Mouse (Mus musculus): Measurements from ENCODE around the gene Ube4b.

The Ube4b gene

DNA sequence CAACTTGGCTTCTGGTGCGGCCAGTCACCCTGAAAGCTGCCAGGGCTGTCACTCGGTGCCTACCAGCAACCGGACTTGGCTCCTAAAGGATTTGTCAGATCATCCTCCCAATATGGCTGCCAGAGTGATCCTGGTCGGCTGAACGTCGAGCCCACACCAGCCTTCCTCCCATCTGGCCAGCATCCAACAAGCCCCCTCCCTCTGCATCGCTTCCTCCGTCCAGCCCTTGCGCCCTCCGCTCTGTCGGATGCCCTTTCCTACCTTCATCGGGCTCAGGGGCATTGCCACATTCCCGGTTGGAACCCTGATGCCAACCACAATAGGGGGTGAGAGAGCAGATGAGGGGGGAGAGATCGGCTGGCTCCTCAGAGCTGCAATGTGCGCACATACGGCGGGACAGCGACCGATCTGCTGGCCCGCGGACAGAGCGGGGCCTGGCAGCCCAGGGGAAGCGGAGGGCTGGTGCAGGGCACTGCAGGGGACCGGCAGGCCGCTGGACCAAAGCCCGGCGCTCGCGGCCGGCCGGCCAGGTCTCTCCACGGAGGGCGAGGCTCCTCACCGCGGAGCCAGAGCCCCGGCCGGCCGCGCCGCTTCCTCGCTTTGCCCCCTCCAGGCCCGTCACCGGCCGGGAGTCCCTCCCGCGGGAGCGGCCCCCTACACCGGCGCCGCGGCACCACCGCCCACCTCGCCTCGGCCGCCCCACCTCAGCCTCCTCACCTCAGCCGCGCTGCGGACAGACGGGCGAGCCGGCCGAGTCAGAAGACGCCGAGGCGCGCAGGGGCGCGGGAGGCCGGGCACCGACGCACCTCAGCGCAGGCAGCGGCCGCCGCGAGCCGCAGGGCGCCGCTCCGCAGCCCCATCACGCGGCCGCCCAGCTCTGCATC is 119.6 kb downstream of the Ube4b start:
- DNase-seq (ENCODE audit: low read depth, low spot score): no peak

DNA sequence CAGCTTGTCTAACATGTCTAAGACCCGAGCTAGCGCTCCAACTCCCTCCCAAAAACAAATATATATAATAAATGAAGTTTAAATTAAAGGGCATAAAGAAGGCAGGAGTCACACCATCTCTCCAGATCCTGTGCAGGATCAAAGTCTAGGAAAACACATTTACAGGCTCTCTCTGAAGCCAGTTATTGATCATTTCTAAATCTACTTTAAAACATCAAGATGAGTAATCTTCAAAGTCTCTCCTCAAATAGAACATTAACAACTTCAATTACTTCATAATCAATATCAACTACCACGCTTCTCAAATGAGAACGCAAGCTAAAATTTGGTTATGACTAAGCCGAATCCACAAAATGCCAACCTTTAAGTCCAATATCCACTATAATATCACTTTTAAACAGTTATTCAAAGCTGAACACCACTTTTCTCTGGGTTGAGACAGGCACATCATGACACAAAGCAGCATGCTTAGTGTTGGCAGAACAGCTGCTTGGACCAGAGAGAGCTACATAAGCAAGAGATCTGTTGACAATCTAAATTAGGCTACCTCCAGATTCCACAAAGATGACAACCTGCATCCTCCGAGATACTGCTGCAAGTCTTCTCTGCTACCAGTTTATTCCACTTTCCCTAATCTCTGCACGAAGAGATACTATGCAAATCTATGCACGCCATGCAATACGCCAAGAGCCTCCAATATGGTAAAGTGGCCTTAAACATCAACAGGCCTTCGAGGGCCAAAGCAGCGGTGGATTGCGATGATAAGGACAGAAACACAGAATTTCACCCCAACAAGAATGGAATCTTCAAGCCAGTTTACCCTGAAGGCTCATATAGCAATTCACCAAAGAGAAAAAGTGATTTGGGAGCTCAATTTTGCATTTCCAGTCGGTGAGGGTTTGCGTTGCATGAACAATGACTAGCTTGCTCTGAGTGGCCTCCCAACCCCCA is 120.5 kb downstream of the Ube4b start:
- DNase-seq (ENCODE audit: low read depth, low spot score): no peak

DNA sequence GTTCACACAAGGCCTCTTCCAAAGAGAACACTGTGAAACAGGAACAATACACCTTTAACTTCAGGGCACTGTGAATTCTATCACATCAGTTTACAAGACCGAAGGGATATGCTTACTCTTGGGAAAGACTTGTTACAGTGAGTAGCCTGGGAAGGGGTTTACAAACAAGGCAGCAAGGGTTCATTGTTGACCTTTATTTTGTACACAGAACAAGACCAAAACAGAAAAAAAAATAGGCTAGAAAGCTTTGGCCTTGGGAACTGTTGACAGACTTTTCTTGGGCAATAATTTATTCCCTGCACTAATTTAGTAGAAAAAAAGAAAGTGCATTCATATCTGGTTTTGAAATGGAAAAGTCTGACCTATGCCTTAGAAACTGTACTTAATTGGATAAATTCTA is 122.1 kb downstream of the Ube4b start:
- DNase-seq (ENCODE audit: low read depth, low spot score): no peak

DNA sequence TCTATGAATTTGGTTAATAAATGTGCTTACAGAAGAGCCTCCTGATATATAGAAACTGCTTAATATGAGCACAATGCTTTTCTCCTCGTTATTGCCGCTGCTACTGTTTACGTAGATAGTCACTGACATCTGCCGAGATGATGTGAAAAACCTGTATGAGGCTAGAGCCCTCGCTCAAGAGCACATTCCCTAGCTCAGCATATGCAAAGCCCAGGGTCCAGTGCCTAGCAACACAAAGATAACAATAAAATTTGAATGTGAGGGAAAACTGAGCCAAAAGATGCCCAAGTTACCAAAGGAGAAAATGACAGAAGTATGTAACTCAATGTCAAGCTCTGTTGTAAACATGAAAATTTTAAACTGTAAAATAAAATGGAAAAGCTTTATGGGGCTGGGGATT is 123.0 kb downstream of the Ube4b start:
- no peak for DNase-seq (ENCODE audit: low read depth, low spot score)

DNA sequence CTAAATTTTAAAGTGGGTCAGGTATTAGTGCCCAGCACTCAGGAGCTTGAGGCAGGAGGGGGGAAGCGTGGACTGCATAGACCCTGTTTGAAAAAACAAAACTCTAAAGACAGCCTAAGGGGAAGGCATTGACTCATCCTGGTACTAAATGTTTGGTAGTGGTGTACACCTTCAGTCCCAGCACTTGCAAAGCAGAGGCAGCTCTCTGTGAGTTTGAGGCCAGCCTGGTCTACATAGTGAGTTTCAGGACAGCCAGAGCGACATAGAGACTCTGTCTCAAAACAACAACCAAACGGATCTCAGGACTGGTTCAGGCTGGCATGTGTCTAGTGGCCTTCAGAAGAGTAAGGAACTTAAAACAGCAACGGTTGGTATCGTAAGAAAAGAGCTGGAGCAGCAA is 123.8 kb downstream of the Ube4b start:
- no peak for DNase-seq (ENCODE audit: low read depth, low spot score)

DNA sequence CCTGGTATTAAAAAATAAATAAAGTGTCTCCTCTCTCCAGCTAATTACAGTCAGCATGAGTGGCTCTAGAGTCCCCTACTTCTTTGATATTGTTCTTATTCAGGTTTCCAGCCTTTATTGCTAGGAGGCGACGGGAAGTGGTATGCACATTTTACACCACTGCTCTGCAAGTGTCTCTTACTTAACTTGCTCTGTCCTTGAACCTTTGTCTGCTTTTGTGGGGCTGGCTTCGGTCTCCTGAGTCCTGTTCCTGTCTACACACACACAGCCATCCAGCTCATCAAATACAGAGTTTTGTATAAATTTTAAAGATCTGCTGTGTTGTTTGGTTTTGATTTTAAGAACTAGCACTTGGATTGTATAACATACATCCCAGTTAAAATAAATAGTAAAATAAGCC is 124.4 kb downstream of the Ube4b start:
- DNase-seq (ENCODE audit: low read depth, low spot score): no peak

DNA sequence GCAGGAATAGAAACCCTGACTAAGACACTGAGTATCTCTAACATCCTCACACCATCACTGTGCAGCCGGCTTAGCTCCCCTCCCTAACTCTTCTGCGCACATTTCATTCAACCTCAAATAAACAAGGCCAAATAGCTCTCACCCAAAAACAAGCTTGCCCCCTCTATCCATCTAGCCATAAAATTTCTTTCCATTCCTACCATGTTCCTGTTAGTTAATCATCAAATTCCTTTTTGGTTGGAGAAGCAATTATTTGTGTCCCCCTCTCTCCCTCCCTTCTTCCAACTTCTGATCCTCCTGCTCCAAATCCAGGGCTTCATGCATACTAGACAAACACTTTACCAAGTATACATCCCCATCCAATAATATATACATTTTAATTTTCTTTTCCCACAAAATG is 130.0 kb downstream of the Ube4b start:
- DNase-seq (ENCODE audit: low read depth, low spot score): no peak

DNA sequence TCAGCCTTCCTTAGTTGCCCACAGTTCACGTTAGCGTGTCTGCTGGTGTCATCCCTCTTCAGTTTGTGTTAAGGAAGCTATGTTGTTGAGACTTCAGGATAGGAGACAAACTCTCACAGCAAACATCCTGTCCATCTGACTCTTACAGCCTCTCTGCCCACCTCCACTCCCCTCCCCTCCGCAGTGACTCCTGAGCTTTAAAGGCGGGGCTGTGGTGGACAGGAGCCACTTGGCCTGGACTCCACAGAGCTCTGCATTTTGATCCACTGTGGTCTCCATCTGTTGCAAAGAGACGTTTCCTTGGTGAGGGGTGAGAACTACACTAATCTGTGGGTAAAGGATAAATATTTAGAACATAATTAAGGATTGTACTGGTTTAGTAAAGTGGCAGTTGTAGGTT is 133.6 kb downstream of the Ube4b start:
- DNase-seq (ENCODE audit: low read depth, low spot score): no peak

DNA sequence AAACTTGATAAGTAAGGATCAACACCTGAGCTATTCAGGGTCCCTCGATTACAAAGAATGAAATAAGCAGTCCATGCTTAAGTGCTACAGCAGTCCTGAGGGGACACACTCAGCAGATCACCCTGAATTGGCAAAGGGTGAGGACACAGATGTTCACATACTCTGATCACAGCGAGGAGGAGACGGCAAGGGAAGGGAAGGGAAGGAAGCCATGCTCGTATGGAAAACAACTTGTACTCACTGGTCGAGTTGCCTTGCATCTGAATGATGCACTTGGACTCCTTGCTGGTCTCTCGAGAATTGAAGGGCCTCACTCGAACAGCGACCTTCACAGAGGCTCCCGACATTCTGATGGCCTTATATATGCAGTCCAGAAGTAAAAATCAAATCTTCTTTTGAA is 135.5 kb downstream of the Ube4b start:
- no peak for DNase-seq (ENCODE audit: low read depth, low spot score)

DNA sequence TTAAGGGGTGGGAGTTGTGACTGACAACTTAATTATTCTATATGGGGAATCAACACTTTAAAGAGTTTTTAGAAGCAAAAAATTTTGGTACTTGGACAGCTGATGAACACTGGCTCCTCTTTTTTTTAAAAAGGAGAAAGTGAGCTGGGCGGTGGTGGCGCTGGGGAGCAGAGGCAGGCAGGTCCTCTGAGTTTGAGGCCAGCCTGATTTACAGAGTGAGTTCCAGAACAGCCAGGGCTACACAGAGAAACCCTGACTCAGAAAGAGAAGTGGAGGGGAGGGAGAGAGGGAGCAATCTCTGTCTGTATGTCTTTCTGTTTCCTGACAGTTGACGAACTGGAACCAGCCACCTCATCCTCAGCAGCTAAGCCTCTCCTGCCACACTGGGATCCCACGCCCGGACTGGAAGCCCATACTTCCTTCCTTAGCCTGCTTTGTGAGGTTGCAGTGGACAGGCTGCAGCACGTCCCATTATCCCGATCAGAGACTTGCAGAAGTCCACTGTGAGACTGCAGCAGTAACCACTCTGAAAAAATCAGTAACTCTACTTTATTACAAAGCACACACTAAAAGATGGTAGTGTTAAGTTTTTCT is 136.3 kb downstream of the Ube4b start:
- DNase-seq (ENCODE audit: low read depth, low spot score): no peak

DNA sequence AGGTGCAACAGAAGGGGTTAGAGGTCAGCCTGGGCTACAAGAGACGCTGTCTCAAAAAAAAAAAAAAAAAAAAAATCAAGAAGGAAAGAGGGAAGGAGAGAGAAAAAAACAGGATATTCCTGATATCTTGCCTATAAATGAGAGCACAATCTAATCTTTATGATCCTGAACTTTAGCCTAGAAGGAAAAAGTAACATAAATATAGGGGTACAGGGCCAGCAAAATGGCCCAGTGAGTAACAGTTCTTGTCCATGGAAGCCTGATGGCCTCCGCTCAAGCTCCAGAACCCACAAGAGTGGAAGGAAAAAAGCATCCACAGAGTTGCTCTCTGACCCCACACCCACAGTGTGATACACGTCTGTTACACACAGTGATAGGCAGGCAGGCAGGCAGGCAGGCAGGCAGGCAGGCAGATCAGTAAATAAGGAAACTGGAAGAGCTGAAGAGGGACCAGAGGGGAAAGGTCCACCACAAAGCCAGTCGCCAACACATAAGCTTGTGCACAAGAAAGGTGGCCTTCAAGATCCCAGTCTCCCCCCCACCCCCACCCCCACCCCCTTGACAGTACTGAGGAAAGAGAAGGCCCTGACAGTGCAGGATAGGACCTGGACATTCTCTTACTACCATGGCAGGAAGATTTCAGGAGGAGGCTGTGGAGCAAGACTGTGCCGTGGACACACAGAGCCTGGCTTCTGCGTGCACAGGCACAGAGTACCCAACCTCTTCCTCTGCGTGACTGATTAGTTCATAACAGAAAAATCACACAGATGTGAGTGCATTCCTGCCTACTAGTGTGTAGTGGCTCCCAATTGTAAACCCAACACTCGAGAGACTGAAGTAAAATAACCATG is 140.0 kb downstream of the Ube4b start:
- DNase-seq (ENCODE audit: low read depth, low spot score): no peak

DNA sequence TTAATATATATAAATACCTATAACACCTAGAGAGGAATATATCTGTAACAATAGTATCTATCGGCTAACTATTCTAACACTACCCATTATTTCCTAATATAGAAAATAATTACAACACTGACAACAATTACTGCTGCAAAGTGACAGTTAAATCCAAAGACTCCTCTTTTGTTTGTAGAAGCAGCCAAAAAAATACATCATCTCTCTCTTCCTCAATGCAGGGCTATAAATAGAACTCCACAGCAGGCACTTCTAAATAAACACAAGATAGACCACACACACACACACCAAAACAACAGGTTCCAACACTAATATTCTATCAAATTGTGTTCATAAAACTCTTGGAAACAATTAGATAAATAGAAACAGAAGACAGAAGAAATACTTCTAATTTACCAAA is 140.9 kb downstream of the Ube4b start:
- DNase-seq (ENCODE audit: low read depth, low spot score): no peak

DNA sequence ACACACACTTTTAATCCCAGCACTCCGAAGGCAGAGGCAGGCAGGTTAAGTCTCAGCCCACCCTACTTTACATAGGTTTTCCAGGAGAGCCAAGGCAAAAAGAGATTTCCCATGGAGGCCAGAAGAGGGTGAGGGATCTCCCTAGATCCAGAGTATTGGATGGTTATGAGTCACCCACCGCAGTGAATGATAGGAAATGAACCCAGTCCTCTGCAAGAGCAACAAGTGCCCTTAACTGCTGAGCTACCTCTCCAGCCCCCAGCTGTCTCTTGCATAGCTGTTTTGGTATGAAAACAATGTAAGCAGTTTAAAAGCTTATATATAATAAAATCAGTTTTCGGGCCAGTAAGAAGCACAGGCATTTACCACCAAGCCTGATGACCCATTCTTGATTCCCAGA is 143.5 kb downstream of the Ube4b start:
- no peak for DNase-seq (ENCODE audit: low read depth, low spot score)

DNA sequence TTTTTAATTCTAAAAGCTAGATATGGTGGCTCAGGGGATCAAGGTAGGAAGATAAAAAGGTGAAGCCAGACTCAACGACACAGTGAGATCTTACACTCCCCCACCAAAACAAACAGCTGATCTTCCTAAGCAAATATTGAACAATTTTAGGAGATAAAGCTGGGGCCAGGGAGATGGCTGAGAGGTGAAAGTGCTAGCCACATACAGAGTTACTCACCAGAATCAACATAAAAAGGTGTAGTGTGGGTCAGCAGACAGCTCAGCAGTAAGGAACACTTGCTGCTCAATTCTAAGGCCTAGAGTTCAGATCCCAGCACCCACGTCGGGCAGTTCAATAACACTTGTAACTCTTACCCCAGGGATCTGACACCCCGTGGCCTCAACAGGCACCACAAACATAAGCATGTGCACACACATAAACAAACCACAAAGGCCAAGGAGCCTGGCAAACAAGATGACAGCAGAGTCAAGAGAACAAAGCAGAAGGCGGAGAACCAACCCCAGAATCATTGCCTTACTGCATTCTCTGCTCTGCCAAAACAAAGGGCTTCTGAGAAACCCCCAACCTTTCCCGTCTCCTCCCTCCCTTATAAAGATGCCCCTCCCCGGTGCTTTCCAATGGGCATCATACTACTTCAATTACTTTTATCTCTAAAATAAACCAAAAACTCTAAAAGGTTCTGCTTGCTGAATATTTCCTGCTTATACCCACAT is 144.4 kb downstream of the Ube4b start:
- no peak for DNase-seq (ENCODE audit: low read depth, low spot score)

Data from brain, embryonic 18.5 days (tissue).